Mouse (Mus musculus): Measurements from ENCODE around the gene Ngly1.
"Not testable (repeated sequence)": the region's sequence is repeated elsewhere in the genome, so short reads cannot be mapped to it uniquely, and the experiment has no call there.

Ngly1 gene

GRCm38 (mm10) chr14:16261869-16262268, 12.8 kb downstream of the Ngly1 start:
- DNase-seq, result no peak

- DNase-seq, result no peak
Observed at GRCm38 (mm10) chr14:16267028-16267427, 17.9 kb downstream of the Ngly1 start.

- DNase-seq, result no peak
Observed at GRCm38 (mm10) chr14:16269776-16270175, 20.7 kb downstream of the Ngly1 start.

- DNase-seq, result no peak
Observed at GRCm38 (mm10) chr14:16273677-16274076, 24.6 kb downstream of the Ngly1 start.

GRCm38 (mm10) chr14:16279196-16279595, 30.1 kb downstream of the Ngly1 start:
- DNase-seq, result no peak

- no peak for DNase-seq
Observed at GRCm38 (mm10) chr14:16283966-16284365, 34.9 kb downstream of the Ngly1 start.

- no peak for DNase-seq
Observed at GRCm38 (mm10) chr14:16292371-16292770, 43.3 kb downstream of the Ngly1 start.

- DNase-seq, result no peak
Observed at GRCm38 (mm10) chr14:16293015-16293414, 43.9 kb downstream of the Ngly1 start.

GRCm38 (mm10) chr14:16293921-16294320, 44.8 kb downstream of the Ngly1 start:
- no peak for DNase-seq

GRCm38 (mm10) chr14:16296816-16297468, 47.9 kb downstream of the Ngly1 start:
- DNase-seq, result no peak

GRCm38 (mm10) chr14:16301735-16302134, 52.7 kb downstream of the Ngly1 start:
- DNase-seq, result no peak

- peak; percentile 33 to 43 for DNase-seq
Observed at GRCm38 (mm10) chr14:16302688-16303087, 53.6 kb downstream of the Ngly1 start.

- no peak for DNase-seq
Observed at GRCm38 (mm10) chr14:16310791-16311190, 61.7 kb downstream of the Ngly1 start.

GRCm38 (mm10) chr14:16312599-16312998, 63.5 kb downstream of the Ngly1 start:
- no peak for DNase-seq

GRCm38 (mm10) chr14:16313073-16313472, 64.0 kb downstream of the Ngly1 start:
- not testable (repeated sequence) for DNase-seq

- no peak for DNase-seq
Observed at GRCm38 (mm10) chr14:16313936-16314521, 64.9 kb downstream of the Ngly1 start.

- DNase-seq, result no peak
Observed at GRCm38 (mm10) chr14:16314842-16315241, 65.8 kb downstream of the Ngly1 start.

GRCm38 (mm10) chr14:16316715-16317114, 67.6 kb downstream of the Ngly1 start:
- DNase-seq, result no peak

GRCm38 (mm10) chr14:16319818-16320217, 70.7 kb downstream of the Ngly1 start:
- no peak for DNase-seq

GRCm38 (mm10) chr14:16324394-16324793, 75.3 kb downstream of the Ngly1 start:
- DNase-seq, result no peak

GRCm38 (mm10) chr14:16325208-16325607, 76.1 kb downstream of the Ngly1 start:
- no peak for DNase-seq

GRCm38 (mm10) chr14:16328531-16328930, 79.5 kb downstream of the Ngly1 start:
- DNase-seq, result no peak

- no peak for DNase-seq
Observed at GRCm38 (mm10) chr14:16328959-16329480, 79.9 kb downstream of the Ngly1 start.

- no peak for DNase-seq
Observed at GRCm38 (mm10) chr14:16329756-16330155, 80.7 kb downstream of the Ngly1 start.

GRCm38 (mm10) chr14:16334260-16334659, 85.2 kb downstream of the Ngly1 start:
- no peak for DNase-seq

Data from B cell, adult 2 months (primary cell).